Mouse (Mus musculus): ENCODE measurements at regions not wholly inside any gene's neighbourhood (a gene's known extent, or its start where the extent isn't known, plus 50 kb on each side); places are given as distances from the start of the nearest gene placed in this dataset.
A peak's percentile ranks its signal among the peaks of the same experiment; 100 is the strongest.

DNA sequence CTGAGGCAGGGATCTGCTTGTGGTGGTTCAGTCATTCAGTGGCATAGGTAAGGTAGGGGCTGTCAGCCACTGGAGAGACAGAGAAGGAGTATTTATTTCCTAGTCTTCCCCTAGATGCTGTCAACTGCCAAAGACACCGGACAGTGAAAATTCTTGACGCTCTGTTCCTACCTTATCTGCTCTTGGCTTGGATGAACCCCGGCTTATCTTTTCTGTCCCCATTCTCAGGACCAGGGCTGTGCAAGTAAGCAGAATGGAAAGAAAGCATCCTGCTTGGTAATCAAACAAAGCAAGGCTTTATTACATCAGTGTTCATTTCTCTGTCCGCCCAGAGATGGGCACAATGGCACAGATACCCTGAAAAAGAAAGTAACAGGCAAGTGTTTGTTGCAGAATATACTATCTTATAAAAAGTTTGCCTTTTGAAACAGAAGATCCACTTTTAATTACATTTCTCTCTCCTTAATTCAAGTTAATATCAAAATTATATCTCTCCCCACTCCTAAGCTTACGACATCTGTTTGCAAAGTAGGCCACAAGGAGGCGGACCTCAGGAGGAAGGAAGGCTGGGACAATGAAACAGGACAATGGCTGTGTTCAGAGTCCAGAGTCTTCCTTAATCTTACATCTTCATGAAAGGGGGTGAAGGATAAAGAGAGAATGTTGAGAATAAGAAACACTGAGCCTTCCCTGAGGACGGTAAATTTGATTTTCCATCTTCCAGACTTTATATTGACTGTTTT, 316.8 kb upstream of the Ubash3b start:
- H3K36me3 ChIP-seq = peaks cover 16% of the 10 kb centered on the region
- H3K4me2 ChIP-seq = no peak overlapping the region
- no peak overlapping the region for H3K27ac ChIP-seq
- 88% methylated on average over 7 of the region's 7 CpGs for WGBS
- no peaks in the 10 kb centered on the region for H3K9me3 ChIP-seq
- peaks cover 30% of the 10 kb centered on the region for H3K4me1 ChIP-seq (replicated peaks)
- H3K9ac ChIP-seq = no peak overlapping the region
- no peak overlapping the region for H3K4me3 ChIP-seq
- no peak for ATAC-seq (ENCODE audit: low FRiP score)
- no peaks in the 10 kb centered on the region for H3K27me3 ChIP-seq

DNA sequence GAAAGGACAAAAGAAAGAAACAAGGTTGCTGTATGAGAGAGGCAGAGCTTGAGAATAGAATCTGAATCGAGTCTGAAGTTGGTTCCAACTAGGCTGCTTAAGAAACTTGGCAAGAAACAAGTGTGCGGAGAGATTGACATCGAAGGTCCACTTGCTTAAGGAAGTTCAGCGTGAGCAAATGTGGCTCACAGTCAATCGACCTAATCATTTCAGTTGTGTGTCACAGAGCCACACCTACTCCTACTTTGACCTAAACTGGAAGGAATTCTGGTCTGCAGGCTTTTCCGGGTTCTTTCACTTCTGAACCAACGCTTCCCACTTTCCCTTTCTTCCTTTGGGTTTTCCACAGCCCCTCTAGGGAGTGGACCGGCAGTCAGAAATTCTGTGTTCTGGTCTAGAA, 313.8 kb upstream of the Ubash3b start:
- no peak for ATAC-seq (ENCODE audit: low FRiP score)
- peaks cover 43% of the 10 kb centered on the region for H3K4me1 ChIP-seq (replicated peaks)
- peak overlapping the region; percentile 37 for H3K4me2 ChIP-seq
- no peaks in the 10 kb centered on the region for H3K27me3 ChIP-seq
- no peak overlapping the region for H3K4me3 ChIP-seq
- peak overlapping the region; percentile 73 for H3K27ac ChIP-seq
- no peaks in the 10 kb centered on the region for H3K9me3 ChIP-seq
- 81% methylated on average over 8 of the region's 8 CpGs for WGBS
- 0 out of 2 replicates have a peak overlapping the region, but pooled peaks have one; percentile 60 for H3K9ac ChIP-seq
- H3K36me3 ChIP-seq = no peaks in the 10 kb centered on the region

DNA sequence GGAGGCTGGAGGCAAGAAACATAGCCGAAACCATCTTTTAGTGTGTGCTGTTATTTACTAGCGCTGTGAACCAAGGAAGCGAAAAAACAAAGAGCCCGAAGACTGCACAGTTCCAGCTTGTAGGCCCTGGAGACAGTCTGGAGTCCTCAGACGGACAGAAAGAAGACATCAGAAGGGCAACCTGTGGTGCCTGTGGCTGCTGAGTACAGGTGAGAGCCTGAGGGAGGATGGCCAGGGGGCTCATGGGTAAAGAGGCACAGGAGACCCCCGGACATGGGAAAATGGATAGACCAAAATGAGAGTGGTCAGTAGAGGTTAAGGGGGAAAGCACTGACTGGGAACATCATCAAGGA, 313.4 kb upstream of the Ubash3b start:
- H3K4me1 ChIP-seq (replicated peaks) = peaks cover 47% of the 10 kb centered on the region
- peak overlapping the region; percentile 37 for H3K4me2 ChIP-seq
- WGBS = 75% methylated on average over 6 of the region's 6 CpGs
- ATAC-seq (ENCODE audit: low FRiP score) = peak; percentile 37
- H3K27ac ChIP-seq = peak overlapping the region; percentile 73
- no peaks in the 10 kb centered on the region for H3K27me3 ChIP-seq
- no peaks in the 10 kb centered on the region for H3K36me3 ChIP-seq
- H3K9me3 ChIP-seq = no peaks in the 10 kb centered on the region
- H3K9ac ChIP-seq = 0 out of 2 replicates have a peak overlapping the region, but pooled peaks have one; percentile 60
- peak overlapping the region; percentile 8; the same call in 1 of the 2 replicates for H3K4me3 ChIP-seq

DNA sequence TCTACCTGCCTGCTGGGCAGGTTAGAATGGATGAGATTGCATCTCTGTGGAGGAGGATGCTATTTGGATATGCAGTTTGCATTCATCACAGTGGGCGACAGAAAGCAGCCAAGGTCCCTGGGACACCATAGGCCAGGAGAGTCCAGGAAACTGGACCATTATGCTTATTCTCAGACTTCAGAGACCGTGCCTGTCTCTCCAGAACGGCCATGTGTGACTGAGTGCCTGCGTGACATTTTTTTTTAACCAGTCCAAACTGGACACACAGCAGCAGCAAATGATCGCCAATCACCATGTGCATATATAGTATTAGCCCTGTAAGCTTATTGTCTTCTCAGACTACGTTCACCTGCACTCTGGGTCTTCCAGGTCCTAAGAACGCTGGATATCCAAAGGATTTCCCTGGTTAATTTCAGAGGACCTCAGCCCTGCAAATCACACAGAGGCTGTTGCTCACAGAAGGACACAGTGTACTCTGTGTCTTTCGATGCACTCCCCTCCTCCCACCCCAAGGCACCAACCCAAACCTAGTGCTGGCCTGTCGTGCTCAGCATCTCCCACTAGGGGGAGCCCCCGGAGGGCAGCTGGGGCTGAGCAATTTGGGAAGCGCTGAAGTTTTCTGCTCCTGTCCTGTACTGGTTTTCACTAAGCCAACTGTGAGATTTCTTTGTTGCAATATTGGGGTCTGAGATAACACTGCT, 312.9 kb upstream of the Ubash3b start:
- WGBS = 30% methylated on average over 11 of the region's 11 CpGs
- Histone ChIP-seq H3K9me3 (no peaks in the 10 kb centered on the region), H3K9ac (0 out of 2 replicates have a peak overlapping the region, but pooled peaks have one; percentile 60), H3K27me3 (no peaks in the 10 kb centered on the region), H3K4me2 (peak overlapping the region; percentile 37), H3K4me3 (peak overlapping the region; percentile 8; the same call in 1 of the 2 replicates), H3K36me3 (no peaks in the 10 kb centered on the region), H3K4me1 (replicated peaks) (peaks cover 51% of the 10 kb centered on the region), H3K27ac (peak overlapping the region; percentile 73)
- ATAC-seq (ENCODE audit: low FRiP score) = peak; percentile 85

DNA sequence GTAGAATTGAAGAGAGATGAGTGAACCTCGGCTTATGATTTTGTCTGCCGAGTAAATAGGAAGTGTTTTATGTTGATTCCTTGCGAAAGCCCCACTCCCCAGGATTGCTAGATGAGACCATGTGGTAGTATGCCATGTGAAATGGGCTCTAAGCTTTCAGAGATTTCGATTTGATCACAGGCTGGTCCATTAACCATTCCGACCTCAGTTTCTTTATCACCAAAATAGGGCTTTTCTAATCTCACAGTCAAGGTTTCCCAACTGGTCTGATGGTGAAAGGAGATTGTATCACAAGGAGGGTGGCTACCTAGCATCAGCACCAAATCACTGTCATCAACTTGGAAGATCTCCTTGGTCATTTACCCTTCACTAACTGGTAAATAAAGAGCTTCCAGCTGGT, 312.0 kb upstream of the Ubash3b start:
- peak overlapping the region; percentile 73 for H3K27ac ChIP-seq
- WGBS = 80% methylated on average over 5 of the region's 5 CpGs

DNA sequence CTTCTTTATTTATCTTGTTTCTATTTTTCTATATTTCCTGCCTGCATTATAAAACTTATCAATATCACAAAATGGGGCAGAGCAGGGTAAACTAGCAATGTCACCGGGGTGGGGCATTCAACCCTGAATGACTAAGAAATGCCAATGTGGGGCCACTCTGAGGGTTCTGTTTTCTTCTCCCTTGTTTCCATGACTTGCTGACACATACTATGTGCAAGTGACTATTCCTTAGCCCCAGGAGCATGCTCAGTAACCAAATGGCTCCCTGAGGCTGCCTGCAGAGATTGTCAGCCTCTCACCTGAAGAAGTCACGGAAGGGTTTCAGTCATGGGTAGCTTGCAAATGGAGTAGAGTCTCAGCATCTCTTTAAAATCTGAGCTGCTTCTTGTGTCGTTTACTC, 309.8 kb upstream of the Ubash3b start:
- no peak overlapping the region for H3K4me2 ChIP-seq
- H3K9me3 ChIP-seq = no peaks in the 10 kb centered on the region
- H3K4me3 ChIP-seq = no peak overlapping the region
- H3K27me3 ChIP-seq = no peaks in the 10 kb centered on the region
- no peaks in the 10 kb centered on the region for H3K36me3 ChIP-seq
- peaks cover 63% of the 10 kb centered on the region for H3K4me1 ChIP-seq (replicated peaks)
- no peak for ATAC-seq (ENCODE audit: low FRiP score)
- H3K9ac ChIP-seq = no peak overlapping the region
- 94% methylated on average over 3 of the region's 3 CpGs for WGBS
- H3K27ac ChIP-seq = no peak overlapping the region

More for the DNA sequence above, 312.0 kb upstream of the Ubash3b start:
- H3K27me3 ChIP-seq = no peaks in the 10 kb centered on the region
- no peaks in the 10 kb centered on the region for H3K36me3 ChIP-seq
- H3K4me3 ChIP-seq = no peak overlapping the region
- H3K9me3 ChIP-seq = no peaks in the 10 kb centered on the region
- no peak for ATAC-seq (ENCODE audit: low FRiP score)
- peaks cover 58% of the 10 kb centered on the region for H3K4me1 ChIP-seq (replicated peaks)
- H3K9ac ChIP-seq = no peak overlapping the region
- H3K4me2 ChIP-seq = no peak overlapping the region

DNA sequence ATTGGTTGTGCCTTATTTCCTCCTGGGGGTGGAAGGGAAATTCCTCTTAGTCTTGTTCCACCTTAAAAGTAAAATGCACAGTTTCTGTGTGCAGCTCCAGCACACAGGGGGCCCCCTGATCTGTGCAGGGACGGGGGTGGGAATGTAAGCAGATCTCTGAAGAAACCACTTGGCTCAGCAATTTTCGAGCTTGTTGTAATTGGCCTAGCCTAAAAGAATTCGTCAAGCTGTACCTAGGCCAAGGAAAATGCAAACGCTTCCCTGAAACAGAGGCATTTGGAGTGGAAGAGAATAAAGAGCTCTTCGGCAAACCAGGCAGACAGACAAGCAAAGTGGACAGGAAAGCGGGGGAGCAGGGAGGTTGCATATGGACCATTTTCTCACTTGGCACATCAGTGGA, 308.5 kb upstream of the Ubash3b start:
- 50% methylated on average over 6 of the region's 6 CpGs for WGBS
- H3K36me3 ChIP-seq = no peaks in the 10 kb centered on the region
- H3K4me2 ChIP-seq = no peak overlapping the region
- H3K4me1 ChIP-seq (replicated peaks) = peaks cover 52% of the 10 kb centered on the region
- no peak for ATAC-seq (ENCODE audit: low FRiP score)
- H3K9me3 ChIP-seq = no peaks in the 10 kb centered on the region
- peak overlapping the region; percentile 63 for H3K27ac ChIP-seq
- H3K4me3 ChIP-seq = no peak overlapping the region
- H3K9ac ChIP-seq = no peak overlapping the region
- no peaks in the 10 kb centered on the region for H3K27me3 ChIP-seq

DNA sequence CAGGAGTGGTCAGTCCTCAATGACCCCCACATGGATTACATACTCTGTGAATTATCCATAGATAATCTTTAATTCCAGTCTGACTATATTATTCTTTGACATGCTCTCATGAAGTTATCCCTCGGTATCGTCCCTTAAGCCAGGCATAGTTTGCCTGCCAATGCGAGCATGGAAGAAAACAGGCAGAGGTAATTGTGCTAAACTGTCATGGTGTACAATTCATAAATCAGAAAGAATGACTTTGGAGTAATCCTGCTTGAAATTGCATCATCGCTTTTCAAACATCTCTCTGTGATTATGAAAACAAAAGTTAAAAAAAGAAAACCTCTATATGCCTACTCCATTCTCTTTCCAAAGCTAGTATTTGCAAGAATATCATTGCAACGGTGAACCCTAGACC, 307.9 kb upstream of the Ubash3b start:
- Histone ChIP-seq H3K9ac (no peak overlapping the region), H3K9me3 (no peaks in the 10 kb centered on the region), H3K36me3 (no peaks in the 10 kb centered on the region), H3K27me3 (no peaks in the 10 kb centered on the region), H3K27ac (peak overlapping the region; percentile 63), H3K4me3 (no peak overlapping the region), H3K4me2 (no peak overlapping the region), H3K4me1 (replicated peaks) (peaks cover 48% of the 10 kb centered on the region)
- 87% methylated on average over 5 of the region's 5 CpGs for WGBS
- ATAC-seq (ENCODE audit: low FRiP score) = no peak

DNA sequence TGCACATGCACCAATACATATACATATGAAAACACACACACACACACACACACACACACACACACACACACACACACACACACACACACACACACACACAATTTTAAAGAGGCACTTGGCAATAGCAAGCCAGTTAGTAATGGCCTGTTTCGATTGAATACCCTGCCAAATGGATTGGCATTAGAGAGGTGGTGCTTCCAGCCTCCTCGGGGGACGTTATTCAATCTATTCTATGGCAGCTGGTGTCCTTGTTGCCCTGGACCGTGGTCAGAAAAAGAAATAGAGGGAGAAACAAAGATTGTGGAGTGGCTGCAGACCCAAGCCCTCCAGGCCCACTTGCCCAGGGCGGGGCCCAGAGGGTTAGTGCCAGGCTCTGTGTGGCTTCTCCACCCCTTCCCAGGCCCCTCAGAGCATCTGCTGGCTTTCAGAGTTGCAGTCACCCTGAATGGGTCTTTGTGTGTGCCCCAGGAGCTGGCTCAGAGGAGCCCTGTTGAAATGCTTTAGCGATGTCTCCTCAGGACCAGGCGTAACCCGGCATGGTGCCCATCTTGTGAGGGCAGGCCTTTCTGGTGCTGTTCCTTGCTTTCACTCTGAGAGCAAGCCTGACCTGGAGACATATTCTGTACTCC, 302.7 kb upstream of the Ubash3b start:
- ATAC-seq (ENCODE audit: low FRiP score) = peak; percentile 89
- Histone ChIP-seq H3K36me3 (no peaks in the 10 kb centered on the region), H3K9me3 (no peaks in the 10 kb centered on the region), H3K4me3 (no peak overlapping the region), H3K27ac (peak overlapping the region; percentile 85), H3K9ac (no peak overlapping the region; the same call in 1 of the 2 replicates), H3K27me3 (no peaks in the 10 kb centered on the region), H3K4me1 (replicated peaks) (peaks cover 26% of the 10 kb centered on the region), H3K4me2 (no peak overlapping the region)
- 23% methylated on average over 8 of the region's 8 CpGs for WGBS

DNA sequence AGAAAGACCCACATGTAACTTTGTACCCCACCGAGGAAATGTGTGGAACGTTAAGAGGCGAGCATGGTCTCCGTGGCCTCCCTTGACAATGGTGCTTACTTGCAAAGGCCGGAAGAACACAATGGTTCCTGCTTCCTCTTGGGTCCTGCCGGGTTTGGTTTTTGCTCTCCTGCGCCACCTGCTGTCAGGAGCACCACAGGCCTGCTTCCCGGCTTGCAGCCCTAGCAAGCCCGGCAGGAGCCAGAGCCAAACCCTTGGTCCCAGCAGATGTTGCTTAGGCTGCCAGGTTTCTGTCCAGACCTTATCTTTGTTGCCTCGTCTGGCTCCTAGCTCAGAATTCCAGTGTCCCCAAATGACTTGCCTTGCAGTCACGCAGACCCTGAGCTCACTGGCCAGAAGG, 300.2 kb upstream of the Ubash3b start:
- H3K36me3 ChIP-seq = no peaks in the 10 kb centered on the region
- H3K9ac ChIP-seq = no peak overlapping the region
- ATAC-seq (ENCODE audit: low FRiP score) = peak; percentile 58
- H3K27me3 ChIP-seq = no peaks in the 10 kb centered on the region
- H3K27ac ChIP-seq = peak overlapping the region; percentile 78
- WGBS = 8% methylated on average over 11 of the region's 11 CpGs
- H3K9me3 ChIP-seq = no peaks in the 10 kb centered on the region
- H3K4me3 ChIP-seq = no peak overlapping the region
- H3K4me2 ChIP-seq = no peak overlapping the region
- peaks cover 23% of the 10 kb centered on the region for H3K4me1 ChIP-seq (replicated peaks)

DNA sequence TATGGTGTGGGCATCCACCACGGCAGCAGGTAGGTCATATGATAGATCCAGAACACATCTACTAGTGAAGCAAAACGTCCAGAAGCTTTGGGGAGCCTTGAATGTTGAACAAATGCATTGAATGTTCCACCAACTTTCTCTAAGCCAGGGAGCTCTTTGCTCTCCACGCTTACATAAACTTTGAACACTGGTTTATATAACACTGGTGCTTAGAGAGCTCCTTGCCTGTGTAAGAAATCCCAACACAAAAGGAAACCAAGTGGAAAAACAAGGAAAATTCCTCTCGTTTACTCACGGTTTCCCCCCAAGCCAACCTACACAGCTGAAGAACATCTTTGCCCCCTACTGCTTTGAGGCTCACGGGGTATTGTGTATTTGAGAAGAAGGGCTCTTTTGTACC, 299.2 kb upstream of the Ubash3b start:
- Histone ChIP-seq H3K9me3 (no peaks in the 10 kb centered on the region), H3K27ac (no peak overlapping the region), H3K4me2 (no peak overlapping the region), H3K36me3 (no peaks in the 10 kb centered on the region), H3K9ac (no peak overlapping the region), H3K27me3 (no peaks in the 10 kb centered on the region), H3K4me3 (no peak overlapping the region), H3K4me1 (replicated peaks) (peaks cover 29% of the 10 kb centered on the region)
- WGBS = 75% methylated on average over 6 of the region's 6 CpGs
- no peak for ATAC-seq (ENCODE audit: low FRiP score)

DNA sequence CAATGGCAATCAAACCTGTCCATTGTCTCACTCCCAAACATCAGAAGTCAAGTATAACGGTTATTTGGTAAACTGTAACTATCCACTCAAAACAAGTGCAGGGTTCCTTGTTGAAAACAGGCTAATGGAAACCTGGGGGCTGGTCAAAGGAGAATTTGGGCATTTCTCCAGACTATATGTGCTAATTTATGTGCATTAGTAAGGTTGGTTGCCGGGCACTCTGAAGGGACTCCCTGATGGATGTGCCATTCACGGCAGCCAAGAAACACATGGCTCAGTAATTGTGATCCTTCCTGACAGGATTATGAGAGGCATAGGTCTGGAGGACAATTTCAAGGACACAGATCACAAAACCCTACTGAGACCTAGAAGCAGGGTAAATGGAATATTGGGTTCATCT, 295.5 kb upstream of the Ubash3b start:
- 39% methylated on average over 3 of the region's 3 CpGs for WGBS
- H3K9ac ChIP-seq = no peak overlapping the region
- peaks cover 32% of the 10 kb centered on the region for H3K4me1 ChIP-seq (replicated peaks)
- no peak overlapping the region for H3K4me2 ChIP-seq
- H3K27me3 ChIP-seq = no peaks in the 10 kb centered on the region
- H3K27ac ChIP-seq = peak overlapping the region; percentile 55
- no peak for ATAC-seq (ENCODE audit: low FRiP score)
- H3K9me3 ChIP-seq = no peaks in the 10 kb centered on the region
- H3K36me3 ChIP-seq = no peaks in the 10 kb centered on the region
- H3K4me3 ChIP-seq = no peak overlapping the region
